Mouse (Mus musculus): ENCODE measurements around the gene Spred2. TPM values are rescaled to one million over a fixed set of nuclear protein-coding genes. Genes with fewer than 3 reads are reported as not detected.
A peak's percentile ranks its signal among the peaks of the same experiment; 100 is the strongest.

The Spred2 gene
- polyA plus RNA-seq, 1 experiment from 2014 or later = 8.4 TPM

GRCm38 (mm10) chr11:19992341-19993281 is 68.4 kb downstream of the Spred2 start:
- H3K4me1 ChIP-seq (replicated peaks; ENCODE audit: control insufficient read depth, insufficient read depth, low read length) = peaks cover 54% of the 10 kb centered on the region
- no peak overlapping the region for H3K4me2 ChIP-seq (ENCODE audit: low read length)
- H3K9me3 ChIP-seq (ENCODE audit: control insufficient read depth, low read length) = no peaks in the 10 kb centered on the region
- H3K9ac ChIP-seq (ENCODE audit: low read length) = no peak overlapping the region
- no peaks in the 10 kb centered on the region for H3K27me3 ChIP-seq (replicated peaks; ENCODE audit: control insufficient read depth, insufficient read depth, low read length)
- DNase-seq (ENCODE audit: low spot score) = no peak
- H3K27ac ChIP-seq (ENCODE audit: low read depth) = peak overlapping the region; percentile 27; the same call in 1 of the 2 replicates
- H3K4me3 ChIP-seq (ENCODE audit: low read depth, low read length) = no peak overlapping the region
- H3K36me3 ChIP-seq (ENCODE audit: control insufficient read depth, insufficient read depth, low read length) = no peaks in the 10 kb centered on the region
- 33% methylated on average over 12 of the region's 15 CpGs for WGBS
- 0 out of 2 replicates have a peak, but pooled peaks have one; percentile 28 for ATAC-seq (replicated peaks; ENCODE audit: low FRiP score, low TSS enrichment, low read depth)

GRCm38 (mm10) chr11:19993753-19994152 is 69.6 kb downstream of the Spred2 start:
- ATAC-seq (replicated peaks; ENCODE audit: low FRiP score, low TSS enrichment, low read depth) = no peak
- H3K27ac ChIP-seq (ENCODE audit: low read depth) = no peak overlapping the region
- no peaks in the 10 kb centered on the region for H3K9me3 ChIP-seq (ENCODE audit: control insufficient read depth, low read length)
- no peak for DNase-seq (ENCODE audit: low spot score)
- no peak overlapping the region for H3K4me3 ChIP-seq (ENCODE audit: low read depth, low read length)
- no peaks in the 10 kb centered on the region for H3K27me3 ChIP-seq (replicated peaks; ENCODE audit: control insufficient read depth, insufficient read depth, low read length)
- peaks cover 3% of the 10 kb centered on the region; the same call in 1 of the 2 replicates for H3K36me3 ChIP-seq (ENCODE audit: control insufficient read depth, insufficient read depth, low read length)
- 19% methylated on average over 1 of the region's 1 CpGs for WGBS
- H3K4me1 ChIP-seq (replicated peaks; ENCODE audit: control insufficient read depth, insufficient read depth, low read length) = peaks cover 45% of the 10 kb centered on the region
- H3K4me2 ChIP-seq (ENCODE audit: low read length) = no peak overlapping the region
- H3K9ac ChIP-seq (ENCODE audit: low read length) = no peak overlapping the region

- ATAC-seq (replicated peaks; ENCODE audit: low FRiP score, low TSS enrichment, low read depth) = no peak
- Histone ChIP-seq H3K4me2 (ENCODE audit: low read length) (no peak overlapping the region), H3K9me3 (ENCODE audit: control insufficient read depth, low read length) (no peaks in the 10 kb centered on the region), H3K27me3 (replicated peaks; ENCODE audit: control insufficient read depth, insufficient read depth, low read length) (no peaks in the 10 kb centered on the region), H3K9ac (ENCODE audit: low read length) (no peak overlapping the region), H3K4me3 (ENCODE audit: low read depth, low read length) (no peak overlapping the region), H3K27ac (ENCODE audit: low read depth) (no peak overlapping the region), H3K4me1 (replicated peaks; ENCODE audit: control insufficient read depth, insufficient read depth, low read length) (peaks cover 39% of the 10 kb centered on the region), H3K36me3 (ENCODE audit: control insufficient read depth, insufficient read depth, low read length) (peaks cover 9% of the 10 kb centered on the region; the same call in 1 of the 2 replicates)
- 93% methylated on average over 7 of the region's 7 CpGs for WGBS
- DNase-seq (ENCODE audit: low spot score) = no peak
These were observed 70.2 kb downstream of the Spred2 start for GRCm38 (mm10) chr11:19994262-19994790.

- H3K36me3 ChIP-seq (ENCODE audit: control insufficient read depth, insufficient read depth, low read length) = peaks cover 28% of the 10 kb centered on the region
- 67% methylated on average over 18 of the region's 18 CpGs for WGBS
- H3K4me2 ChIP-seq (ENCODE audit: low read length) = no peak overlapping the region
- H3K4me1 ChIP-seq (replicated peaks; ENCODE audit: control insufficient read depth, insufficient read depth, low read length) = peaks cover 9% of the 10 kb centered on the region
- H3K9me3 ChIP-seq (ENCODE audit: control insufficient read depth, low read length) = no peaks in the 10 kb centered on the region
- no peak overlapping the region for H3K4me3 ChIP-seq (ENCODE audit: low read depth, low read length)
- no peaks in the 10 kb centered on the region for H3K27me3 ChIP-seq (replicated peaks; ENCODE audit: control insufficient read depth, insufficient read depth, low read length)
- DNase-seq (ENCODE audit: low spot score) = no peak
- H3K9ac ChIP-seq (ENCODE audit: low read length) = no peak overlapping the region
- H3K27ac ChIP-seq (ENCODE audit: low read depth) = no peak overlapping the region
- ATAC-seq (replicated peaks; ENCODE audit: low FRiP score, low TSS enrichment, low read depth) = no peak
These were observed 73.8 kb downstream of the Spred2 start for GRCm38 (mm10) chr11:19997940-19998339.

GRCm38 (mm10) chr11:20002883-20003282 is 78.7 kb downstream of the Spred2 start:
- Histone ChIP-seq H3K36me3 (ENCODE audit: control insufficient read depth, insufficient read depth, low read length) (peaks cover 53% of the 10 kb centered on the region), H3K9ac (ENCODE audit: low read length) (no peak overlapping the region), H3K27ac (ENCODE audit: low read depth) (no peak overlapping the region), H3K4me1 (replicated peaks; ENCODE audit: control insufficient read depth, insufficient read depth, low read length) (no peaks in the 10 kb centered on the region), H3K27me3 (replicated peaks; ENCODE audit: control insufficient read depth, insufficient read depth, low read length) (no peaks in the 10 kb centered on the region), H3K4me2 (ENCODE audit: low read length) (no peak overlapping the region), H3K4me3 (ENCODE audit: low read depth, low read length) (no peak overlapping the region), H3K9me3 (ENCODE audit: control insufficient read depth, low read length) (no peaks in the 10 kb centered on the region)
- WGBS = 75% methylated on average over 4 of the region's 4 CpGs
- ATAC-seq (replicated peaks; ENCODE audit: low FRiP score, low TSS enrichment, low read depth) (no peak), DNase-seq (ENCODE audit: low spot score) (no peak)

GRCm38 (mm10) chr11:20007701-20008100 is 83.5 kb downstream of the Spred2 start:
- H3K4me1 ChIP-seq (replicated peaks; ENCODE audit: control insufficient read depth, insufficient read depth, low read length) = peaks cover 5% of the 10 kb centered on the region; the same call in 1 of the 2 replicates
- no peak overlapping the region for H3K4me3 ChIP-seq (ENCODE audit: low read depth, low read length)
- no peaks in the 10 kb centered on the region for H3K27me3 ChIP-seq (replicated peaks; ENCODE audit: control insufficient read depth, insufficient read depth, low read length)
- 69% methylated on average over 6 of the region's 6 CpGs for WGBS
- no peak overlapping the region for H3K4me2 ChIP-seq (ENCODE audit: low read length)
- no peak overlapping the region for H3K27ac ChIP-seq (ENCODE audit: low read depth)
- ATAC-seq (replicated peaks; ENCODE audit: low FRiP score, low TSS enrichment, low read depth) (no peak), DNase-seq (ENCODE audit: low spot score) (no peak)
- H3K9me3 ChIP-seq (ENCODE audit: control insufficient read depth, low read length) = no peaks in the 10 kb centered on the region
- no peak overlapping the region for H3K9ac ChIP-seq (ENCODE audit: low read length)
- peaks cover 45% of the 10 kb centered on the region for H3K36me3 ChIP-seq (ENCODE audit: control insufficient read depth, insufficient read depth, low read length)

- Histone ChIP-seq H3K4me3 (ENCODE audit: low read depth, low read length) (no peak overlapping the region), H3K4me1 (replicated peaks; ENCODE audit: control insufficient read depth, insufficient read depth, low read length) (peaks cover 5% of the 10 kb centered on the region; the same call in 1 of the 2 replicates), H3K27me3 (replicated peaks; ENCODE audit: control insufficient read depth, insufficient read depth, low read length) (no peaks in the 10 kb centered on the region), H3K36me3 (ENCODE audit: control insufficient read depth, insufficient read depth, low read length) (peaks cover 48% of the 10 kb centered on the region), H3K9ac (ENCODE audit: low read length) (no peak overlapping the region), H3K27ac (ENCODE audit: low read depth) (peak overlapping the region; percentile 43), H3K9me3 (ENCODE audit: control insufficient read depth, low read length) (no peaks in the 10 kb centered on the region), H3K4me2 (ENCODE audit: low read length) (no peak overlapping the region)
- ATAC-seq (replicated peaks; ENCODE audit: low FRiP score, low TSS enrichment, low read depth) (0 out of 2 replicates have a peak, but pooled peaks have one; percentile 43), DNase-seq (ENCODE audit: low spot score) (no peak)
- WGBS = 18% methylated on average over 16 of the region's 16 CpGs
These were observed 87.2 kb downstream of the Spred2 start for GRCm38 (mm10) chr11:20011210-20011978.

GRCm38 (mm10) chr11:20013366-20013765 is 89.2 kb downstream of the Spred2 start:
- Histone ChIP-seq H3K4me2 (ENCODE audit: low read length) (no peak overlapping the region), H3K9ac (ENCODE audit: low read length) (no peak overlapping the region), H3K9me3 (ENCODE audit: control insufficient read depth, low read length) (peaks cover 7% of the 10 kb centered on the region; the same call in 1 of the 2 replicates), H3K27ac (ENCODE audit: low read depth) (no peak overlapping the region), H3K36me3 (ENCODE audit: control insufficient read depth, insufficient read depth, low read length) (peaks cover 50% of the 10 kb centered on the region), H3K4me3 (ENCODE audit: low read depth, low read length) (no peak overlapping the region), H3K4me1 (replicated peaks; ENCODE audit: control insufficient read depth, insufficient read depth, low read length) (peaks cover 5% of the 10 kb centered on the region; the same call in 1 of the 2 replicates), H3K27me3 (replicated peaks; ENCODE audit: control insufficient read depth, insufficient read depth, low read length) (no peaks in the 10 kb centered on the region)
- 96% methylated on average over 3 of the region's 3 CpGs for WGBS
- DNase-seq (ENCODE audit: low spot score) = no peak
- ATAC-seq (replicated peaks; ENCODE audit: low FRiP score, low TSS enrichment, low read depth) = no peak
